Mouse (Mus musculus) heart, embryonic 10.5 days (tissue): ENCODE measurements around the gene Id2. TPM values are rescaled to one million over a fixed set of nuclear protein-coding genes. Genes with fewer than 3 reads are reported as not detected.

Source experiments
- DNase-seq: peaks from one replicate; pipeline ENCODE4 v3.0.0-alpha.2; 2017; ENCODE audit warnings: low spot score
- H3K27ac ChIP-seq: fragments of 300-500 bp; sonication (generic); 2 replicates; pipeline ENCODE4 v1.5.1; 2016; ENCODE audit warnings: mild to moderate bottlenecking
- H3K27me3 ChIP-seq: fragments of 300-500 bp; sonication (generic); 2 replicates; pipeline ENCODE4 v1.6.1; 2016; ENCODE audit warnings: mild to moderate bottlenecking; ENCODE audit not compliant: poor library complexity, insufficient read depth, severe bottlenecking
- H3K36me3 ChIP-seq: fragments of 300-500 bp; sonication (generic); 2 replicates; pipeline ENCODE4 v1.6.1; 2016; ENCODE audit warnings: mild to moderate bottlenecking, moderate library complexity
- H3K4me1 ChIP-seq: fragments of 300-500 bp; sonication (generic); 2 replicates; pipeline ENCODE4 v1.6.1; 2016; ENCODE audit warnings: mild to moderate bottlenecking
- H3K4me3 ChIP-seq: fragments of 300-500 bp; sonication (generic); 2 replicates; pipeline ENCODE4 v1.5.1; 2016; ENCODE audit warnings: mild to moderate bottlenecking, moderate library complexity
- H3K9me3 ChIP-seq: fragments of 300-500 bp; sonication (generic); 2 replicates; pipeline ENCODE4 v1.6.1; 2016; ENCODE audit warnings: mild to moderate bottlenecking, moderate library complexity
- WGBS: fragments of 180-500 bp; shearing (Covaris S2); methylation state at CpG from one replicate; pipeline ENCODE4 v1.1.7; 2016; 5-methylcytosine and 5-hydroxymethylcytosine counted together
- polyA plus RNA-seq: library from polyadenylated mRNA; unstranded; fragments of >200 nt; fragmentation: Nextera tagmentation; extraction: Ambion mirVana; gene quantifications from 2 replicates; pipeline ENCODE4 v1.2.1, GENCODE M21; 2016

The Id2 gene
- polyA plus RNA-seq, 1 experiment from 2014 or later = 444 TPM

DNA sequence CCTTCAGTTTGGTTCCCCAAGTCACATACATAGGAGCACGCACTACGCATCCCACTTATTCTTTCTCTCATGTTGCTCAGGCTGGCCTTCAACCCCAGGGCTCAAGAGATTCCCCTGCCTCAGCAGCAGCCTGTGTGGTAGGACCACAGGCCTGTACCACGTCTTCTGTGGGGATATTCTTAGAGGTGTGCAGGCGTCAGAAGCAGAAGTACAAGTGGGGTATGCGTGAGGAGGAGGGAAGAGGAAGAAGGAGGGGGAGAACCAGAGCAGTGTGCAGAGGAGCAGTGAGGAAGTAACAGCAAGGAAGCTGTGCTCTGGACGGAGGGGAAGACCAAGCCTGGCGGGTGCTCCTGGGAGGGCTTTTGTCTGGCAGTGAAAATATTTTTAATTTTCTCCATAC is 42.4 kb downstream of the Id2 start:
- no peak overlapping the region for H3K4me3 ChIP-seq

DNA sequence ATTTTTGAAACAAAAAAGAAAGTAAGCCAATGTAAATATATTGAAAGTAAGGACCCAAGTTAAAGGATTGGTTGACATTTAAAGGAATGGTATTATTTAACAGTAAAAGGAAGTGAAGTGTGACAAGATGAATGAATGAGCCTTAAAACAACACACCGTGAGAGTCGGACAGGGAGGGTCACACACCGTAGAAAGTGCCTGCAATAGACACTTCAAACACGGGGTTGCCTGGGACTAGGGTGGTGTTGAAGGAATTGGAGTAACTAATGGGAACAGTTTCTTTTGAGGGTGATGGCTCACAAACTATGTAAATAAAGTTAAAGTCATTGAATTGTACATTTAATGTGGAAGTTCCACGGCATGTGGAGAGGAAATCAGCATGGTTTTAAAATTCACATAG is 47.7 kb downstream of the Id2 start:
- Histone ChIP-seq H3K4me3 (no peak overlapping the region), H3K4me1 (peaks cover 5% of the 10 kb centered on the region; the same call in 1 of the 2 replicates), H3K36me3 (peaks cover 31% of the 10 kb centered on the region), H3K27ac (no peak overlapping the region), H3K9me3 (no peaks in the 10 kb centered on the region), H3K27me3 (no peaks in the 10 kb centered on the region)
- WGBS = 78% methylated on average over 5 of the region's 5 CpGs
- no peak for DNase-seq

More for the DNA sequence above, 42.4 kb downstream of the Id2 start:
- no peaks in the 10 kb centered on the region for H3K27me3 ChIP-seq
- no peaks in the 10 kb centered on the region for H3K9me3 ChIP-seq
- H3K36me3 ChIP-seq = peaks cover 61% of the 10 kb centered on the region
- 77% methylated on average over 7 of the region's 7 CpGs for WGBS
- H3K27ac ChIP-seq = 0 out of 2 replicates have a peak overlapping the region, but pooled peaks have one; percentile 52
- DNase-seq = no peak
- peaks cover 14% of the 10 kb centered on the region for H3K4me1 ChIP-seq

DNA sequence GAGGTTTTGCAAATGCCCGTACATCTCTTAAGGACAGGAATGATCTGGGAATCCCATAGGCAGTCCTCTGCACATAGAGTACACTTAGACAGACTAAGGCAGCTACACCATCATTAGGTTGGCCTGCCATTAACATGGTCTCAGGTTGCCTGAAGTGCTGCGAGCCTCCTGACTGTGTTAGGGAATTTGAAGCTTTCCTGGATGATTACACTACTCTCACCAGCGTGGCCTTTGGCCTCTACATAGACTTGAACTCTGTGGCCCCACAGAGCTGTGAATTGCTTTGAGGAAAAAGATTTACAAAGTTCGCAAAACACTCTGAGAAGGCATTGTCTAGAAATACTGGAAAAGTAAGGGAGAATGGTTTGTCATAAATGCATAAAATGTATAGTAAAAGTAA is 52.4 kb downstream of the Id2 start:
- no peak for DNase-seq
- no peaks in the 10 kb centered on the region for H3K27me3 ChIP-seq
- WGBS = 92% methylated on average over 4 of the region's 4 CpGs
- H3K27ac ChIP-seq = no peak overlapping the region
- peaks cover 36% of the 10 kb centered on the region; the same call in 1 of the 2 replicates for H3K36me3 ChIP-seq
- H3K4me1 ChIP-seq = no peaks in the 10 kb centered on the region
- no peak overlapping the region for H3K4me3 ChIP-seq
- H3K9me3 ChIP-seq = no peaks in the 10 kb centered on the region

GRCm38 (mm10) chr12:25044056-25044455 is 52.9 kb downstream of the Id2 start:
- Histone ChIP-seq H3K27me3 (no peaks in the 10 kb centered on the region), H3K36me3 (peaks cover 36% of the 10 kb centered on the region; the same call in 1 of the 2 replicates), H3K9me3 (no peaks in the 10 kb centered on the region)

More at GRCm38 (mm10) chr12:25044056-25044455, 52.9 kb downstream of the Id2 start:
- Histone ChIP-seq H3K4me3 (no peak overlapping the region), H3K27ac (no peak overlapping the region), H3K4me1 (no peaks in the 10 kb centered on the region)
- no peak for DNase-seq
- WGBS = 89% methylated on average over 2 of the region's 2 CpGs

Other genes with a start within 250 kb of the Id2 start
- gene Kidins220, start 122.2 kb downstream of the Id2 start, polyA plus RNA-seq = 31.7 and 33.0 TPM in 2 replicates